In the genomic region with DNA sequence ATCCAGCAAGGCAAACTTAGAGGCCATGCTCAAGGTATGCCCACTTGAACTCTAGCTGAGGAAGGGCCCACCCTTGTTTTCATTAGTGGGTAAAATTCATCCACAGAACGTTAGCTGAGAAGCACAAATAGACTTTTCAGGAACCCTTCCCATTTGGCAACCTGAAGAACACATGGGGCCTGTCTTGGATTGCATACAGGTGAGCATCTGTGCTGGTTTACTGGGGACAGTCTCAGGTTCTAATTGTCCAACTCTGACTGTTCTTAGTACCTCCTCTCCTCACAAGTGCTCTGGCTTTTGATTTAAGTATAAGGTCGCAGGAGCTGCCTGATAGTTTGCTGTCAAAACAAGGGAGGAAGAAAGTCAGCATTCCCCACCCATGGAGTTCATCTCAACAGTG, we compare ENCODE assay signal across 28 mouse cellular contexts.
DNase-seq lines count a peak whose midpoint lies in the region; ATAC-seq lines count a peak whose summit lies in the region.
"Had no signal": no experiment of that assay in that cellular context is flagged by ENCODE, and none has a peak within 500 bp of the region (broad histone marks: within the 10 kb centered on the region; RNA-seq: fewer than 3 reads in every experiment).

No protein-coding gene starts in this region.

- H3K4me3 ChIP-seq in midbrain, embryonic 11.5 days (ENCODE audit: low read depth, low read length) = no peak overlapping the region
- H3K4me3 ChIP-seq in midbrain, embryonic 14.5 days (replicated peaks; ENCODE audit: low read depth, low read length) = no peak overlapping the region
- H3K4me3 ChIP-seq: embryonic facial prominence, embryonic 12.5 days; embryonic facial prominence, embryonic 15.5 days; gastrocnemius, adult 2 months; heart, embryonic 12.5 days; heart, embryonic 15.5 days; hindbrain, embryonic 10.5 days; hindbrain, embryonic 13.5 days; intestine, embryonic 15.5 days had no signal

- 74% methylated on average over 2 of the region's 2 CpGs for WGBS in midbrain, embryonic 11.5 days
- WGBS in midbrain, embryonic 14.5 days = 80% methylated on average over 2 of the region's 2 CpGs

- no peak for ATAC-seq in midbrain, embryonic 11.5 days (ENCODE audit: low FRiP score)
- no peak for ATAC-seq in midbrain, embryonic 14.5 days (ENCODE audit: low FRiP score, low TSS enrichment)
- ATAC-seq in monocyte, adult 5-6 weeks (replicated peaks; ENCODE audit: insufficient number of reproducible peaks, low FRiP score, low TSS enrichment, poor library complexity, severe bottlenecking) = no peak
- ATAC-seq: forebrain, embryonic 14.5 days; forebrain, postnatal 0 days; hindbrain, embryonic 16.5 days; intestine, embryonic 15.5 days; Patski had no signal

- H3K4me1 ChIP-seq in midbrain, embryonic 11.5 days (ENCODE audit: control insufficient read depth, insufficient read depth, low read length) = no peaks in the 10 kb centered on the region
- H3K4me1 ChIP-seq in midbrain, embryonic 14.5 days (ENCODE audit: control insufficient read depth, insufficient read depth, low read length) = no peaks in the 10 kb centered on the region
- H3K4me1 ChIP-seq: embryonic facial prominence, embryonic 12.5 days; embryonic facial prominence, embryonic 15.5 days; heart, embryonic 15.5 days; hindbrain, embryonic 13.5 days; intestine, embryonic 15.5 days had no signal

- H3K4me2 ChIP-seq in midbrain, embryonic 11.5 days = no peak overlapping the region
- H3K4me2 ChIP-seq in midbrain, embryonic 14.5 days (ENCODE audit: low read length) = no peak overlapping the region
- H3K4me2 ChIP-seq: embryonic facial prominence, embryonic 12.5 days; embryonic facial prominence, embryonic 15.5 days; heart, embryonic 12.5 days; heart, embryonic 15.5 days; hindbrain, embryonic 13.5 days; intestine, embryonic 15.5 days had no signal

- H3K27ac ChIP-seq in midbrain, embryonic 11.5 days (ENCODE audit: low read depth, low read length) = no peak overlapping the region
- no peak overlapping the region for H3K27ac ChIP-seq in midbrain, embryonic 14.5 days (replicated peaks; ENCODE audit: low read depth, low read length)
- H3K27ac ChIP-seq: embryonic facial prominence, embryonic 12.5 days; embryonic facial prominence, embryonic 15.5 days; gastrocnemius, adult 2 months; heart, embryonic 15.5 days; hindbrain, embryonic 10.5 days; hindbrain, embryonic 13.5 days; intestine, embryonic 15.5 days had no signal

- peak; percentile 15 for DNase-seq in cerebellum, adult 11-12 months
- DNase-seq in cerebellum, postnatal 4 days (ENCODE audit: low spot score in 2 of 2) = no peak
- DNase-seq in midbrain, embryonic 11.5 days (ENCODE audit: low spot score, missing footprints) = peak; percentile 56
- DNase-seq in midbrain, embryonic 14.5 days = no peak
- peak; percentile 58 to 73 for DNase-seq in cerebellum, postnatal 10 days
- DNase-seq in cerebellum, postnatal 36 days = peak; percentile 33 to 52
- DNase-seq in lung, postnatal 25 days (ENCODE audit: low spot score) = no peak
- DNase-seq: adrenal gland, postnatal 10 days; adrenal gland, postnatal 36 days; forebrain, postnatal 0 days; gastrocnemius, adult 2 months; gastrocnemius, postnatal 14 days; heart, adult 11 months; heart, postnatal 10 days; heart, postnatal 36 days; kidney, adult 11 months had no signal

- no peak overlapping the region for H3K9ac ChIP-seq in midbrain, embryonic 11.5 days (ENCODE audit: low read length)
- no peak overlapping the region for H3K9ac ChIP-seq in midbrain, embryonic 14.5 days (replicated peaks; ENCODE audit: low read length)
- H3K9ac ChIP-seq: embryonic facial prominence, embryonic 12.5 days; embryonic facial prominence, embryonic 15.5 days; forebrain, postnatal 0 days; heart, embryonic 12.5 days; heart, embryonic 15.5 days; hindbrain, embryonic 13.5 days; intestine, embryonic 15.5 days had no signal

- H3K27me3 ChIP-seq in midbrain, embryonic 11.5 days (ENCODE audit: control insufficient read depth, insufficient read depth, low read length) = no peaks in the 10 kb centered on the region
- H3K27me3 ChIP-seq in midbrain, embryonic 14.5 days (ENCODE audit: control insufficient read depth, insufficient read depth, low read length) = no peaks in the 10 kb centered on the region
- H3K27me3 ChIP-seq: embryonic facial prominence, embryonic 12.5 days; embryonic facial prominence, embryonic 15.5 days; heart, embryonic 12.5 days; heart, embryonic 15.5 days; hindbrain, embryonic 13.5 days; intestine, embryonic 15.5 days; Patski had no signal

- H3K9me3 ChIP-seq in midbrain, embryonic 11.5 days (ENCODE audit: control insufficient read depth, low read length) = no peaks in the 10 kb centered on the region
- H3K9me3 ChIP-seq in midbrain, embryonic 14.5 days (ENCODE audit: control insufficient read depth, low read length) = no peaks in the 10 kb centered on the region
- H3K9me3 ChIP-seq: embryonic facial prominence, embryonic 12.5 days; embryonic facial prominence, embryonic 15.5 days; G1E; heart, embryonic 12.5 days; heart, embryonic 15.5 days; hindbrain, embryonic 10.5 days; hindbrain, embryonic 13.5 days; intestine, embryonic 15.5 days had no signal

- H3K36me3 ChIP-seq in midbrain, embryonic 11.5 days (ENCODE audit: control insufficient read depth, insufficient read depth, low read length) = no peaks in the 10 kb centered on the region
- no peaks in the 10 kb centered on the region for H3K36me3 ChIP-seq in midbrain, embryonic 14.5 days (ENCODE audit: control insufficient read depth, insufficient read depth, low read length)
- H3K36me3 ChIP-seq: embryonic facial prominence, embryonic 12.5 days; embryonic facial prominence, embryonic 15.5 days; G1E; heart, embryonic 12.5 days; heart, embryonic 15.5 days; hindbrain, embryonic 10.5 days; hindbrain, embryonic 13.5 days; intestine, embryonic 15.5 days had no signal

Comparison
In these comparisons a context has a peak if more than half of its experiments do, and no peak if none do; other contexts are left out.
1. DNase-seq: peak in cerebellum, adult 11-12 months (single experiment), midbrain, embryonic 11.5 days (single experiment), cerebellum, postnatal 10 days (2 of 2) and cerebellum, postnatal 36 days (2 of 2); none in cerebellum, postnatal 4 days (0 of 2), midbrain, embryonic 14.5 days (single experiment) and lung, postnatal 25 days (single experiment).